Comparison of ENCODE assay signal across 13 mouse cellular contexts in the genomic region with DNA sequence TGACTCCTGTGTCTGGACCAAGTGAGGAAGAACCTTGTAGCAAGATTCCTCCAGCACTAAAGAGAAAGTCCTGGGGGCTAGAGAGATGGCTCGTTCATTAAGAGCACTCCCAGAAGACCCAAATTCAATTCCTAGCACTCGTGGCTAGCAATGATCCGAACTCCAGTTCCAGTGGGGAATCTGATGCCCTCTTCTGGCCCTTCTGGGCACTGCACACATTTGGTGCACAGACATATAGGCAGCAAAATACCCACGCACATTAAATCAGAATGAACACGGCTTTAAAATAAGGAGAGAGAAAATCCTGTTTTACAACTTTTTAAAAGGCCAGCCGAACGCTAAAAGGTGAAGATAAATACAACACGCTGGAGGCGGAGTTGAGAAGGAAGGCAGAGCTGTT. TPM values are rescaled to one million over a fixed set of nuclear protein-coding genes. Genes with fewer than 3 reads are reported as not detected.
DNase-seq lines count a peak whose midpoint lies in the region; ATAC-seq and TF ChIP-seq lines count a peak whose summit lies in the region.
"Had no signal": no experiment of that assay in that cellular context is flagged by ENCODE, and none has a peak within 500 bp of the region (broad histone marks: within the 10 kb centered on the region; RNA-seq: fewer than 3 reads in every experiment).

No protein-coding gene starts in this region.

- no peak overlapping the region for H3K9ac ChIP-seq in limb, embryonic 11.5 days (ENCODE audit: low read length)
- H3K9ac ChIP-seq: heart, embryonic 15.5 days; liver, embryonic 15.5 days had no signal

- H3K36me3 ChIP-seq in limb, embryonic 11.5 days (ENCODE audit: control insufficient read depth, insufficient read depth, low read length): no peaks in the 10 kb centered on the region
- H3K36me3 ChIP-seq in thymus, adult 2 months (ENCODE audit: control insufficient read depth, insufficient read depth, low read length): no peaks in the 10 kb centered on the region
- H3K36me3 ChIP-seq: heart, embryonic 15.5 days; liver, embryonic 15.5 days had no signal

- no peaks in the 10 kb centered on the region for H3K9me3 ChIP-seq in limb, embryonic 11.5 days (ENCODE audit: control insufficient read depth, low read length)
- H3K9me3 ChIP-seq: heart, embryonic 15.5 days; liver, embryonic 15.5 days had no signal

- H3K4me1 ChIP-seq in lung, adult 2 months (ENCODE audit: control insufficient read depth, insufficient read depth, low read length): no peaks in the 10 kb centered on the region
- H3K4me1 ChIP-seq in limb, embryonic 11.5 days (ENCODE audit: control insufficient read depth, insufficient read depth, low read length): no peaks in the 10 kb centered on the region
- H3K4me1 ChIP-seq in thymus, adult 2 months (replicated peaks; ENCODE audit: control insufficient read depth, insufficient read depth, low read length): no peaks in the 10 kb centered on the region
- no peaks in the 10 kb centered on the region for H3K4me1 ChIP-seq in cerebellum, adult 2 months (ENCODE audit: control insufficient read depth, insufficient read depth, low read length)
- H3K4me1 ChIP-seq: heart, embryonic 15.5 days; liver, embryonic 15.5 days had no signal

- ATAC-seq in limb, embryonic 11.5 days (ENCODE audit: insufficient number of reproducible peaks, low FRiP score, low TSS enrichment, low read depth): no peak

- WGBS in lung, adult 2 months: 76% methylated on average over 9 of the region's 9 CpGs
- WGBS in limb, embryonic 11.5 days: 85% methylated on average over 9 of the region's 9 CpGs
- WGBS in thymus, adult 2 months: 94% methylated on average over 9 of the region's 9 CpGs
- 81% methylated on average over 9 of the region's 9 CpGs for WGBS in cerebellum, adult 2 months

- no peak overlapping the region for H3K27ac ChIP-seq in limb, embryonic 11.5 days (replicated peaks; ENCODE audit: low read depth, low read length)
- no peak overlapping the region for H3K27ac ChIP-seq in thymus, adult 2 months (ENCODE audit: control insufficient read depth, insufficient read depth, low read length)
- no peak overlapping the region for H3K27ac ChIP-seq in cerebellum, adult 2 months (ENCODE audit: insufficient read depth, low read length)
- H3K27ac ChIP-seq: heart, embryonic 15.5 days; liver, embryonic 15.5 days had no signal

- H3K4me3 ChIP-seq in lung, adult 2 months (replicated peaks; ENCODE audit: extremely low read depth, low read depth, low read length): no peak overlapping the region
- H3K4me3 ChIP-seq in limb, embryonic 11.5 days (ENCODE audit: low read depth, low read length): no peak overlapping the region
- H3K4me3 ChIP-seq in thymus, adult 2 months (ENCODE audit: control insufficient read depth, insufficient read depth, low read length): no peak overlapping the region
- H3K4me3 ChIP-seq in cerebellum, adult 2 months (replicated peaks; ENCODE audit: insufficient read depth, low read depth, low read length): no peak overlapping the region
- H3K4me3 ChIP-seq: heart, embryonic 15.5 days; liver, embryonic 15.5 days had no signal

- H3K27me3 ChIP-seq in limb, embryonic 11.5 days (ENCODE audit: control insufficient read depth, insufficient read depth, low read length): no peaks in the 10 kb centered on the region
- no peaks in the 10 kb centered on the region for H3K27me3 ChIP-seq in thymus, adult 2 months (ENCODE audit: control insufficient read depth, insufficient read depth, low read length)
- no peaks in the 10 kb centered on the region for H3K27me3 ChIP-seq in cerebellum, adult 2 months (ENCODE audit: control insufficient read depth, insufficient read depth, low read length)
- H3K27me3 ChIP-seq: heart, embryonic 15.5 days; liver, embryonic 15.5 days had no signal

- TF ChIP-seq CTCF in lung, adult 2 months (IDR thresholded peaks at IDR 0.05; ENCODE audit: insufficient read depth, low read length): peak; percentile 17; the same call in 1 of the 2 replicates
- no peak for TF ChIP-seq CTCF in thymus, adult 2 months (IDR thresholded peaks at IDR 0.05; ENCODE audit: borderline replicate concordance, control insufficient read depth, extremely low read depth, insufficient read depth, low read length, poor library complexity)
- TF ChIP-seq CTCF in cerebellum, adult 2 months (IDR thresholded peaks at IDR 0.05; ENCODE audit: borderline replicate concordance, insufficient read depth, low read depth, low read length): no peak

- intact Hi-C loops in heart, postnatal 36 days (cut with DNase I): loop anchor here (5.0 kb wide), 3 partner anchors 249 to 724 kb away; a partner anchor contains a TSS

- DNase-seq in heart, adult 11 months: peak; percentile 31
- no peak for DNase-seq in heart, postnatal 36 days
- no peak for DNase-seq in lung, adult 2 months
- DNase-seq in lung, postnatal 4 days: no peak
- DNase-seq in NIH3T3 (ENCODE audit: low read depth): peak; percentile 6
- peak; percentile 28 for DNase-seq in limb, embryonic 11.5 days (ENCODE audit: low spot score)
- no peak for DNase-seq in thymus, adult 2 months
- DNase-seq in cerebellum, adult 2 months: no peak
- DNase-seq: layer of hippocampus, adult 9-11 months; right cerebral cortex, adult 18-20 months; thymus, adult 18-20 months had no signal

- no peak for TF ChIP-seq POLR2A in lung, adult 2 months (IDR thresholded peaks at IDR 0.05; ENCODE audit: borderline replicate concordance, extremely low read depth, low read depth, low read length)
- no peak for TF ChIP-seq POLR2A in thymus, adult 2 months (IDR thresholded peaks at IDR 0.05; ENCODE audit: control insufficient read depth, extremely low read depth, insufficient read depth, low read length, poor library complexity)
- no peak for TF ChIP-seq POLR2A in cerebellum, adult 2 months (IDR thresholded peaks at IDR 0.05; ENCODE audit: borderline replicate concordance, insufficient read depth, low read length)

- H3K4me2 ChIP-seq in limb, embryonic 11.5 days (ENCODE audit: low read depth, severe bottlenecking): no peak overlapping the region
- H3K4me2 ChIP-seq: heart, embryonic 15.5 days; liver, embryonic 15.5 days had no signal

RNA-seq across cellular contexts. Expression of a gene that starts 43.9 kb away (rescaled TPM):
- total RNA-seq in heart, postnatal 36 days (2021): 10 to 100 TPM; 22.1 to 33.0 TPM
- polyA plus RNA-seq in lung, adult 2 months (2012; rRNA removed): 6.8 and 12.0 TPM in 2 replicates
- polyA plus RNA-seq in limb, embryonic 11.5 days (2014; fragmentation: Nextera tagmentation; extraction: Ambion mirVana): 37.8 and 39.3 TPM in 2 replicates
- polyA plus RNA-seq in thymus, adult 2 months (2012; rRNA removed): 26.9 and 27.9 TPM in 2 replicates
- polyA plus RNA-seq in cerebellum, adult 2 months (2012; rRNA removed): 54.5 and 56.8 TPM in 2 replicates

Comparison
In these comparisons a context has a peak if more than half of its experiments do, and no peak if none do; other contexts are left out.
1. DNase-seq: peak in heart, adult 11 months (single experiment), NIH3T3 (single experiment) and limb, embryonic 11.5 days (single experiment); none in heart, postnatal 36 days (0 of 2), lung, adult 2 months (single experiment), lung, postnatal 4 days (0 of 2), thymus, adult 2 months (single experiment) and cerebellum, adult 2 months (0 of 2).